20 mouse cellular contexts compared by ENCODE assay signal in genomic region chr11:62074578-62074977, GRCm38 (mm10).
"Had no signal": no experiment of that assay in that cellular context is flagged by ENCODE, and none has a peak within 500 bp of the region (broad histone marks: within the 10 kb centered on the region; RNA-seq: fewer than 3 reads in every experiment).

No protein-coding gene starts in this region.

- H3K36me3 ChIP-seq: limb, embryonic 10.5 days; limb, embryonic 13.5 days; liver, embryonic 12.5 days; neural tube, embryonic 12.5 days; neural tube, embryonic 15.5 days; stomach, embryonic 15.5 days had no signal

- H3K4me1 ChIP-seq: stomach, embryonic 15.5 days had no signal

- H3K27ac ChIP-seq: limb, embryonic 10.5 days; limb, embryonic 13.5 days; liver, embryonic 12.5 days; liver, embryonic 15.5 days; neural tube, embryonic 12.5 days; neural tube, embryonic 15.5 days; stomach, embryonic 15.5 days had no signal

- H3K9me3 ChIP-seq: limb, embryonic 10.5 days; limb, embryonic 13.5 days; liver, embryonic 12.5 days; liver, embryonic 15.5 days; neural tube, embryonic 12.5 days; neural tube, embryonic 15.5 days; stomach, embryonic 15.5 days had no signal

- DNase-seq: kidney, adult 18-20 months; kidney, adult 9 months; kidney, postnatal 14 days; kidney, postnatal 4 days; liver; lung, adult 2 months; lung, postnatal 14 days; lung, postnatal 4 days; midbrain, embryonic 14.5 days; retina, postnatal 1 day; right cerebral cortex, postnatal 25 days; spleen, adult 18-20 months; thymus, postnatal 36 days had no signal

- ATAC-seq: liver, embryonic 12.5 days had no signal

- H3K27me3 ChIP-seq: limb, embryonic 13.5 days; neural tube, embryonic 12.5 days; neural tube, embryonic 15.5 days; stomach, embryonic 15.5 days had no signal

- H3K4me3 ChIP-seq: limb, embryonic 10.5 days; limb, embryonic 13.5 days; liver, embryonic 12.5 days; liver, embryonic 15.5 days; neural tube, embryonic 12.5 days; neural tube, embryonic 15.5 days; stomach, embryonic 15.5 days had no signal

- H3K4me2 ChIP-seq: limb, embryonic 13.5 days; liver, embryonic 12.5 days; liver, embryonic 15.5 days; neural tube, embryonic 12.5 days; neural tube, embryonic 15.5 days; stomach, embryonic 15.5 days had no signal

- H3K9ac ChIP-seq: limb, embryonic 13.5 days; liver, embryonic 12.5 days; liver, embryonic 15.5 days; neural tube, embryonic 12.5 days; neural tube, embryonic 15.5 days; stomach, embryonic 15.5 days had no signal
